Mouse (Mus musculus) G1E-ER4 (cell line): ENCODE results near the gene Trim29. TPM values are rescaled to one million over a fixed set of nuclear protein-coding genes. Genes with fewer than 3 reads are reported as not detected.

Source experiments
- GATA1 ChIP-seq: IDR thresholded peaks from one replicate; pipeline ENCODE4 v1.8.0; 2012; ENCODE audit warnings: low read length, inconsistent platforms
- polyA plus RNA-seq: library from polyadenylated mRNA; stranded (reverse); fragments of >175 nt; gene quantifications from 2 replicates; pipeline ENCODE4 v1.2.3, GENCODE M21; 2012

Trim29 gene
- polyA plus RNA-seq = not detected in 2 replicates

DNA sequence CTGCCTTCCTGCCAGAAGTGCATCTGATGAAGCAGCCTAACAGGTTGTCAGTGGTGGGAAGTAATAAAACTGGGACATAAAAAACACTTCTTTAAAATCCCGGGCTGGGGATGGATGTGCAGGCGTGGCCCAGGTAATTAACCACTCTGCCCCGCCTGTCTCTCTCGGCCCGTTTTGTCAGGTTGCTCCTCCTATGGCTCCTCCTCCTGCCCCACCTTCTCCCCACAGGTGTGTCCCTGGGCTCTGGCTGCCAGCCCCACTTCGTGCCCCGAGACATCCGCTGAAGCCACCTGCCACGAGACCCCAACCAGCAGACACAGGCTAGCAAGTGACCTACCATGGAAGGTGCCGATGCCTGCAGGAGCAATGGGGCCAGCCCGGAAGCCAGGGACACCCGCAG, at the start of gene Trim29:
TSS of gene Trim29 (plus strand) at position 311 of the 400 bp plus-strand sequence.
- no peak for TF ChIP-seq GATA1

DNA sequence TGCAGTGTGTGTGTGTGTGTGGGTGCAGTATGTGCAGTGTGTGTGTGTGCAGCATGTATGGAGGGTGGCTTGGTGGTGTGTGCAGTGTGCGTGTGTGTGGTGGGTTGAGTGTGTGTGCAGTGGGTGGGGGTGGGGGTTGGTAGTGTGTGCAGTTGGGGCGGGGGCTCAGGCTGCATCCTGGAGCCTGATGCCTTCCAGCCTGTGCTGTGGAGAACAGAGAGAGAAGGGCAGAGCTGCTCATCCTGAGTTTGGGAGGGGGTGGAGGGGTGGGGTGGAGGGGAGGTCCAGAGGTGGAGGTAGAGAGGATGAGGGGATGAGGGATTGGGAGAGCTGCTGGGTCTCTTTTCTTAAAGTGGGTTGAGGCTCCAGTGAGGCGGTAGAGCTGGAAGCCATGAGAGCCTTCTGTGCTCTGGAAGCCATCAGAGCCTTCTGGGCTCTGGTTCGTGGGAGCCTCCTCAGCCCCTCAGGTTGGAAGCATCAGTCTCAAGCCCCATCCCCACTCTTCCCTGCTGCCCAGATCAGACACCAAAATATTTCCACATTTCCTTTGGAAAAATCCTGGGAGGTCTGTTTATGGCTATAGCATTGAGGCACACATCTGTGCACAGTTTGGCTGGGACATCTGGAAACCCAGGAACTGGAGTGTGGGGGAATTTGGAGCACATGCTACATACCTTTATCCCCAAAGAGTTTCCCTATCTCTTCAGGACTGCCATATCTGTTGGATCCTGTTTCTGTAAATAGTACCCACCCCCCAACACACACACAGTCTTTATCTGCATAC, 49.3 kb upstream of the Trim29 start:
- no peak for TF ChIP-seq GATA1

DNA sequence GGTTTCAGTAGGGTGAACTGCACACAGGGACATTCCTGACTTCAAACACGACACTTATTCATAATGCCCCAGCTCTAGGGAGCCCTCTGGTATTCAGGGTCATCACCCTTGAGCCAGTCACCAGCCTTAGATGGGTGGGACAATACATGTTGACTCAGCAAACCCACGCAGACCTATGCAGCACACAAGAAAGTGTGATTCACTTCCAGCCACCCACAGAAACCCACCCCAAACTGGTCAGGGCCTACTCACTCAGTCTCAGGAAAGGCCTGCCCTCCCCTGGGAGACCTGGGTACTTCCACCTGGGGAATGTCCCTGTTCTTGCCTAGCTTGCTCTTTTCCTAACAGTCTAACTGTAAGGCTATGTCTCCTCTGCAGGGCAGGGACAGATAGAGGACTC, 48.7 kb upstream of the Trim29 start:
- no peak for TF ChIP-seq GATA1

DNA sequence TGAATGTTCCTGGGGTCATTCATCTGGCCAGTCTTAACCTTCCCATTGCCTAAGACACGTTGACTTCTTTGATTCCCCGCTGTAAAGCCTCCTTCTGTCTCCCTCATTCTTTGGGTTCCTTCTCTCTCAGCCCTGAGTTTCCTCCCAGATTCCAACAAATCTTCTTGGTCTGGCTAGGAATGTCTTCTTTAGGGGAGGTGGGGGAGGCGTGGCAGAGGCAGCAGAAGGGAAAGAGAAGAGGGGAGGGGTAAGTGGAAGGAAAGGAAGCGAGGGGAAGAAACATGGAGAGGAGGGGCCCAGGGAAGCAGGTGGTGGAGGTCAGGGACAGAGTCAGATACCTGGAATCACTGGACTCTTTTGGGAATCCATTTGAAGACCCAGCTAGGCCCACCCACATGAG, 48.3 kb upstream of the Trim29 start:
- TF ChIP-seq GATA1 = no peak

DNA sequence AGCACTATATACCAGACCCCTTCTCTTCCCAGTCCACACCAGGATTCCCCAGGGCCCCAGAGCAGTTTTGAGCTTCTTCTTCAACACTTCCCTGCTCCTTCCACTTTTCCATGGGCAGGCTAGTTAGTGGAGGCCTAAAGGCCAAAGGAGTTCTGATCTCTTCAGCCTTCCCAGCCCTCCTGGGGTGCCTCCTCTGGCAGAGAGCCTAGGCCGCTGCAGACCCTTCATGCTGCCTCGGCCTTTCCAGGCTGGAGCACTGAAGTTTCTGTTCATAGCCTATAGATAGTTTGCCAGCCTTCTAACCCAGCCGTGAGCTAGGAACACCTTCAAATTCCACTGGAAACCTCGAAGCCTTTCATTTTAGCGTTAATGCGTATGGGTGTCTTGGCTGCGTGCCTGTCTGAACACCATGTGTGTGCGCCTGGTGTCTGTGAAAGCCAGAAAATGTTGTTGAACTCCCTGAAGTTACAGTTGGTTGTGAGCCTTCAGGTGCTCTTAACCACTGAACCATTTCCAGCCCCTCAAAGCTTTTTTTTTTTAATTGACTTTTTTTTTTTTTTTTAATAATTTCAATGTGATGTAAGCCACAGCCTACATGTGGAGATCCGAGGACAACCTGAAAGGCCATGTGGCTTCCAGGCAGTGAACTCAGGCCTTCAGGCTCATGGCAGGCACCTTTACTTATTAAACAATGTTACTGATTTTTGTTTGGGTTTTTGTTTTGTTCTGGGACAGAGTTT, 47.7 kb upstream of the Trim29 start:
- no peak for TF ChIP-seq GATA1

DNA sequence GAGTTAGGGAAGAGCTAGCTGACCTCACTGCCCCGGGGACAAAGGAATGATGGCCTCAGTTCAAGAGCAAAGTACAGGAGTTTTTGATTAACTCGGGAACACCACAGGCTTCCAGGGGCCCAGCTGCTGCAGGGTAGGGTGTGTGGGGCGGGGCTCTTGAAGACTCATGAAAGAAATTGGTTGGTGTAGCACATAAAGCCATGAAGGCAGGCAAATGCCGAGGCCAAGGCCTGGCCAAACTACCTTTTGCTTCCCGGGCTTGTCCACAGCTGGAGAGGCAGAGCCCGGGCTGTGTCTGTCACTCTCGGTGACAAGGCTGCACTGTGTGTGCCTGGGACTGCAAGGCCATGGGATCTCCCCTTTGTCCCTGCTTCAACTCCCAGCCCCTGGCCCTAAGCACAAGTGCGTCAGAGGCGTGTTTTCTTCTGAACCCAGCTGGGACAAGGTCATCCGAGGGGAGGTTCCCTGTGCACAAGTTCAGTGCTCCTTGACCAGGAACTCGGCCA, 46.6 kb upstream of the Trim29 start:
- no peak for TF ChIP-seq GATA1

DNA sequence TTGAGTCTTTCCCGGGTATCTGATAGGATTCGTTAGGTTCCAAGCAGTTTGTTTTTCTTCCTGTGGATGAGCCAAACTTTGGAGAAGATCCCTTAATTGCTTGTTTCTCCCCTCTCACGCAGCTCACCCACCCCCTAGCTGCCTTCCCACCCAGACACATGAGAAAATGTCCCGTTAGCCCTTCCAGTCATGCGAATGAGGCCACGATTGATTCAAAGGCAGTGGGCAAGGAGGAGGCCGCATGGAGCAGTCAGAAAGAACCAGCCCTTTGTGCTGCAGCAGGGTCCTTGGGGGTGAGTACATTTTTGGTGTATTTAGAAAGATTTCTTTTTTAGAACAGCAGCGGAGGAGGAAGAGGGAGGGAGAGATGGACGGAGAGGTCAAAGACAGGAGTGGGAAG, 45.5 kb upstream of the Trim29 start:
- TF ChIP-seq GATA1 = no peak

DNA sequence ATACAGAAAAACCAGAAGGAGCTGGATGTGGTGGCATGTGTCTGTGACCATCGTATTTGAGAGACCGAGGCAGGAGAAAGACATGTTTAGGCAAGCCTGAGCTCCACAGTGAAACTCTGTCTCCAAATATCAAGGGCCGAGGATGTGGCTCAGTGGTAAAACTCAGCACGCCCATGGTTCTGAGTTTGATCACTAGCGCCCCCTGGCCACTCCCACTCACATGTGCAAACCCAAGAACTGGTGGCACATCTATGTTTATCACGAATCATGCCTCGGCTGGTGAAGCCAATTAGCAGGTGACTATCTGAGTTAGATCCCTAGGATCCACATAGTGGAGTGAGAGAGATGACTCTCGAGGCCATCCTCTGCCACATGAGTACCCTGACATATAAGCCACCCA, 43.3 kb upstream of the Trim29 start:
- no peak for TF ChIP-seq GATA1

DNA sequence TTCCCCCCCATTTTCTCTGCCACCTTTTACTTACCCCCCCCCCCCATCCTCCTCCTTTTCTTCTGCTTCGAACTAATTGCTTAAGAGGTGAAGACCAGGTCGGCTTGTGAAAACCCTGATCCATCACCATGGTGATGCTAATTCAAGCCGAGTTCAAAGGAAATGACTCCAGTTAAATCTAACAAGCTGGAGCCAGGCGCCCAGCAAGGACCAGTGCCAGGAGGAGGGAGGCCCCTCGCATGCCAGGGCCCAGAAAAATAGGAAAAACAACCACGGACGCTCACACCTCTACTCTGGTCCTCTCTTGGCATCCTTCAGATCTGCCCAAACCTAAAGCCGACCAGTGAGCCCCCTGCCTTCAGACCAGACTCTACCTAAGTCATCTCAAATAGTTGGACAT, 41.5 kb upstream of the Trim29 start:
- no peak for TF ChIP-seq GATA1

DNA sequence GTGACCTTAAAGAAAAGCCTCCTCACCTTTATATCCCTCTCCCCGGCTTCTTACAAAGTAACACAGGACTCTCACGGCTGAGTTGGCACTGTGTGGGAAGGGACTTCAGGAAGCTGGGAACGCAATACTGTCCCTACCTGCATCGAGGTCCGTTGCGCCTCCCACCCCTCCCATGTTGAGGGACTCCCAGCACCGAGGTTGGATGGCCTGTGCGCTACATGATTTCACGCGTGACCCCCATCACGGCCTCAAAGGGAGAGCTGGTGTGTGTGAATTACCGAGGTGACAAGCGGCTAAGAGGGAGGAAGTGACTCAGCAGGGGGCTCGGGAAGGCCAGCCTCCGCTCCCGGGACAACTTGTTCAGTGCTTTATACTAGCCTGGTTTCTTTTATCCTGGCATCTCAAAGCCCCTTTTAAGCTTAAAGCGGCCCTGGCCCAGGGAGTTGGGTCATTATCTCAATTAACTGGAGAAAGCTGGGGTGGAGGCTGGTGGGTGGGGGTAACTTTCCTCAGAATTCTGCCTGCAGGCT, 39.9 kb upstream of the Trim29 start:
- TF ChIP-seq GATA1 = no peak

DNA sequence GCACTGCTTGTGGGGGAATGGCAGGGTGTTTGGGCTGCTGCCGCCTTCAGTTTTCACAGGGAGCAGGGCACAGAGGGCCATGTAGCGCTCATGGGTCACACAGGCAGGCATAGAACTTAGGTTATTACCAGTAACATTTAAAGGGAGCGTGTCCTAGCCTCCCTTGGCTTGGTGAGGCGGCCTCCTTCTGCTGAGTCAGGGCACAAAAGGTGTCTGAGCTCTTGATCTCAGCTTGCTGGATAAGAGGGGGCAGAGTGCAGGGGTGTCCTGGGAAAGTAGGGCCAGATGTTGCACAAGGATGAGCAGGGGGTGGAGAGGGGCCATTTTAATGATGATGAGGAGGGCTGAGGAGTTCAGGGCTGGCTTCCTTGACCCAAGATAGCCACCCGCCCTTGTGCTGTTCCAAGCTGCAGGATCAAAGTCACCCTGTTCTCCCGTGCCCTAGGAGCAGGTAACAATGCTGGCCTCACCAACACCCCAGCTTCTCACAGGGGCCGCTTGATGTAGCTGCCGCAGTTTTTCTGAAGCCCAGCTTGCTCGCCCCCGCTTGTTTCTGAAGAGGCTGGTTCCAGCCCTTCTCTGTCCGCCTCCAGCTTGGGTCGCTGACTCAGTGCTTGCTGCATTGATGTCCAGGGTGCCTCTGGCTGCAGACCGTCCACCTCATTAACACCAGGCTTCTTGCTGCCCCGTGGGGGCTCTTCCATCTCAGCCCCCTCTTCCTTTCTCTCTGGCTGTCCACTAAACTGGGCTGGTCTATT, 38.7 kb upstream of the Trim29 start:
- TF ChIP-seq GATA1 = no peak

DNA sequence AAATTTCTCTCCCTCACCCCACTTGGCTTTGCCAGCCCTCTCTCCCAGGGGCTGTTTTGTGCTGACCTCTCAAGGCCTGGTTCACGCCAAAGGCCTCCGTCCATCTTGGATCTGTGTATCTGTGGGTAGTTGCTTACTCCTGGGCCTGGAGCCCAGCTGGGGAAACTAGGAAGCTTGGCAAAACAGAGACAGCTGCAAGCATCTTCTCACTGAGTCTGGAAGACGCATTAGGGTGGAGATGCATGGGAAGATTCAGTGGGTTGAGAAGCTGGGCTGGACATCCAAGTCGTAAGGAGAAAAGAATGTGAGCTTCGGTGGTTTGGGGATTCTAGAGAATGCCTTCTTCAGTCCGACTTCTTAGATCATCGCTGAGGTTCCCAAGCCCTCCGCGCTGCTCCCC, 36.9 kb upstream of the Trim29 start:
- no peak for TF ChIP-seq GATA1

DNA sequence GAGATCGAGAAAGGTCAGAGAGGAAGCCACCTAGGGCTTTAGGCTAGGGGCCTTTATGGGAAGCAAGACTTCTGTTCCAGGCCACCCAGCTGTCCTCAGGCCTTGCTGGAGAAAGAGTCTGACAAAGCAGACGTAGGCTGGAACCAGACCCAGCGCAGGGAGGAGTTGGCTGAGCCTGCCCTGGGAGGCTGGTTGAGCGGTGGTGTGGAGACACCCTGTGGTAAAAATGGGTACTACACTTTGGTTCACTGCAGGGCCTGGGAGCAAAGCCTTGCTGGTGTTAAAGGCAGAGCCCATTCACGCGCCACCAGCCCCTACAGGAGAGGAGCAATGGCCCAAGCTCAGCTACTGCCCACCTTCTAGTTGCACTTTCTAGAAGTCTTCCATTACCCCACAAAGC, 26.4 kb upstream of the Trim29 start:
- no peak for TF ChIP-seq GATA1

DNA sequence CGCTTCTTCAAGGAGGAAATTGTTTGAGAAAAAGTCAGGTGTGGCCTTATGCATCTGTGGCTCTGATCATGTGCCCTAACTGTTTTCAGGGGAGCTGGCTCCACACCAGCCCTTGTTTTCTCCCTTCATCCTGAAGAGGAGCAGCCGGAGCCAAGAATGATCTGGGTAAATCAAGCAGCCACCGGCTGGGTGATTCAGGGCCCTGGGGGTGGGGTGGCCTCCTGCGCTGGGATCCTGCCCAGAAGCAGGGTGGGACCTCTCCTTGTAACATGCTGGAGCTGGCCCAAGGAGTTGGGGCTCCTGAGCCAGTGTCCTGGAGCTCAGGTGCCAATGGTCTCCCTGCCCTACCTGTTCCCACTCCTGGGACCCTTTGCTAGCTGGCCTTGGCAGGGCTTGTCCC, 25.4 kb upstream of the Trim29 start:
- no peak for TF ChIP-seq GATA1

DNA sequence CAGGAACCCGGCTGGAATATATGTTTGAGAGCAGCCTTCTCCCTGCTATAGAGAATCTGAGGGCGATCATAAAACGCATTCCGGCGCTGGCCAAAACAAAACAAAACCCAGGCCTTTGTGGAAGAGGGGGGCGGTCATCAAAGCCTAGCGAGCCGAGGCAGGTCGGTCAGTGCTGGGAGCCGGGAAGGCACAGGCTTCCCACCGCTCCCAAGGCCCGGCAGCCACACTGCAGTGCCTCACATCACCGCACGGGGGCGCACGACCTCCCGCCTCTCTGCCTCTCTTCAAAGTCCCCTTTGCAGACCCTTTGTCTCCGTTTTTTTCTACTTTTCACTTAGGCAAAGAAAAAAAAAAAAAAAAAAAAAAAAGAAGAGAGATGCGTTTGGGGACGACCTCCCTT, 23.8 kb upstream of the Trim29 start:
- TF ChIP-seq GATA1 = no peak

DNA sequence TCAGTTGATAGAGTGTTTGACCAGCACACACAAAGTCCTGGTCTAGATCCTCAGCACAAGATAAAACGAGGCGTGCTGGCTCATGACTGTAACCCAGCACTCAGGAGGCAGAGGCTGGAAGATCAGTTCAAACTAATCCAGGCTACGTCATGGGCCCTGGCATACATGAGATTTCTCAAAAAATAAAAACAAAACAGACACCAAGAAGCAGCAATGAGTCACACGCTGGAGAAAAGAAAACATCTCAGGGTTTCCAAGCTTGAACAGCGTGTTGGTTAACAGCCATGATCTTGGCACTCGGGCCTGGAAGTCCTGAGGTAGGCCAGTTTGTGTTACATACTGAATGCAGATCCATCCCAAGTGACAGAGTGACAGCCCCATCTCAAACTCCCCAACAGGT, 17.6 kb upstream of the Trim29 start:
- no peak for TF ChIP-seq GATA1
